Comparison of ENCODE assay signal across 9 mouse cellular contexts in genomic region chr16:8643855-8644254, GRCm38 (mm10). TPM values are rescaled to one million over a fixed set of nuclear protein-coding genes. Genes with fewer than 3 reads are reported as not detected.
DNase-seq lines count a peak whose midpoint lies in the region; ATAC-seq and TF ChIP-seq lines count a peak whose summit lies in the region.
"Had no signal": no experiment of that assay in that cellular context is flagged by ENCODE, and none has a peak within 500 bp of the region (broad histone marks: within the 10 kb centered on the region; RNA-seq: fewer than 3 reads in every experiment).

No protein-coding gene starts in this region.

- peak; percentile 29 for TF ChIP-seq RAD21 in MEL (IDR thresholded peaks at IDR 0.05; ENCODE audit: low read depth, low read length)

- peaks cover 2 to 14% of the 10 kb centered on the region in 2 experiments; a peak in 3 of 4 replicates for H3K4me1 ChIP-seq in MEL (ENCODE audit: control insufficient read depth in 1 of 2, insufficient read depth in 2 of 2, low read length in 2 of 2)
- no peaks in the 10 kb centered on the region for H3K4me1 ChIP-seq in cortical plate, adult 2 months (ENCODE audit: control insufficient read depth, insufficient read depth, low read length)
- H3K4me1 ChIP-seq in limb, embryonic 15.5 days = peaks cover 2% of the 10 kb centered on the region; the same call in 1 of the 2 replicates

- no peak for TF ChIP-seq EP300 in MEL (IDR thresholded peaks at IDR 0.05; ENCODE audit: low read depth in 1 of 2, low read length in 2 of 2)

- DNase-seq in left cerebral cortex, adult 18-20 months (ENCODE audit: low spot score in 2 of 2) = peak; percentile 24 to 37
- DNase-seq in left cerebral cortex, postnatal 10 days (ENCODE audit: extremely low spot score in 1 of 2, low spot score in 2 of 2) = no peak
- peak; percentile 73 for DNase-seq in MEL (ENCODE audit: low read depth, low spot score)
- DNase-seq in induced T-regulatory cell, adult 2 months (ENCODE audit: low read depth) = peak; percentile 71
- DNase-seq in gastrocnemius, postnatal 14 days = no peak

- no peak overlapping the region for H3K4me2 ChIP-seq in limb, embryonic 15.5 days

- H3K27me3 ChIP-seq in MEL (ENCODE audit: control insufficient read depth in 1 of 2, insufficient read depth in 2 of 2, low read length in 2 of 2) = no peaks in the 10 kb centered on the region
- H3K27me3 ChIP-seq in limb, embryonic 15.5 days = no peaks in the 10 kb centered on the region

- no peak overlapping the region for H3K4me3 ChIP-seq in MEL (ENCODE audit: control insufficient read depth in 1 of 2, insufficient read depth in 1 of 2, low read depth in 2 of 2, low read length in 2 of 2)
- no peak overlapping the region for H3K4me3 ChIP-seq in cortical plate, adult 2 months (ENCODE audit: insufficient read depth, low read length)
- H3K4me3 ChIP-seq in limb, embryonic 15.5 days = no peak overlapping the region

- peak; percentile 68 to 95 (median 77) for TF ChIP-seq CTCF in MEL (IDR thresholded peaks at IDR 0.05 in 2 of 3, conservative IDR thresholded peaks at IDR 0.05 in 1 of 3; ENCODE audit: control insufficient read depth in 1 of 3, insufficient read depth in 1 of 3, low read depth in 2 of 3, low read length in 3 of 3, poor library complexity in 1 of 3, severe bottlenecking in 1 of 3)
- TF ChIP-seq CTCF in cortical plate, adult 2 months (IDR thresholded peaks at IDR 0.05; ENCODE audit: extremely low read depth, insufficient read depth, low read length) = peak; percentile 89

- peaks cover 8 to 23% of the 10 kb centered on the region in 2 experiments; a peak in 3 of 4 replicates for H3K36me3 ChIP-seq in MEL (ENCODE audit: control insufficient read depth in 1 of 2, insufficient read depth in 2 of 2, low read length in 2 of 2)
- H3K36me3 ChIP-seq in limb, embryonic 15.5 days = peaks cover 76% of the 10 kb centered on the region

- H3K79me2 ChIP-seq in MEL (ENCODE audit: control insufficient read depth, insufficient read depth, low read length, poor library complexity) = peaks cover 11% of the 10 kb centered on the region

- no peak for TF ChIP-seq POLR2A in MEL (IDR thresholded peaks at IDR 0.05; ENCODE audit: control insufficient read depth in 1 of 2, insufficient read depth in 1 of 2, low read depth in 1 of 2, low read length in 2 of 2, poor library complexity in 1 of 2)
- no peak for TF ChIP-seq POLR2A in cortical plate, adult 2 months (IDR thresholded peaks at IDR 0.05; ENCODE audit: extremely low read depth, insufficient read depth, low read length)

- 68% methylated on average over 2 of the region's 2 CpGs for WGBS in limb, embryonic 15.5 days

- H3K27ac ChIP-seq in MEL (ENCODE audit: control insufficient read depth, low read depth, low read length) = no peak overlapping the region
- H3K27ac ChIP-seq in cortical plate, adult 2 months (ENCODE audit: insufficient read depth, low read length) = no peak overlapping the region
- no peak overlapping the region for H3K27ac ChIP-seq in limb, embryonic 15.5 days

- intact Hi-C loops in left cerebral cortex, postnatal 10 days (cut with DNase I) = no loop called here
- intact Hi-C loops in gastrocnemius, postnatal 14 days (cut with DNase I; ENCODE audit: low total_unique reads) = loop anchor here (5.0 to 10.0 kb wide), 2 partner anchors 33 to 149 kb away; no protein-coding TSS in a partner anchor

- H3K9me3 ChIP-seq in MEL (replicated peaks; ENCODE audit: insufficient read depth, low read length) = no peaks in the 10 kb centered on the region
- no peaks in the 10 kb centered on the region for H3K9me3 ChIP-seq in limb, embryonic 15.5 days

- H3K9ac ChIP-seq in MEL (ENCODE audit: control insufficient read depth, low read depth, low read length, poor library complexity, severe bottlenecking) = no peak overlapping the region
- H3K9ac ChIP-seq in limb, embryonic 15.5 days = no peak overlapping the region

- ATAC-seq in limb, embryonic 15.5 days (ENCODE audit: insufficient number of reproducible peaks, low FRiP score, low TSS enrichment, low read depth) = peak; percentile 71; the same call in 1 of the 2 replicates
- peak; percentile 93 for ATAC-seq in neutrophil, adult 5-6 weeks (ENCODE audit: extremely low read depth, insufficient number of reproducible peaks, low FRiP score, poor library complexity, severe bottlenecking)

TF ChIP-seq in MEL, 35 proteins besides CTCF, POLR2A, EP300 and RAD21:
- no peak for TF ChIP-seq ZC3H11A (IDR thresholded peaks at IDR 0.05; ENCODE audit: low read depth, low read length)
- peak; percentile 70 for TF ChIP-seq SMC3 (IDR thresholded peaks at IDR 0.05; ENCODE audit: low read depth, low read length)

RNA-seq across cellular contexts. Expression of gene Tmem186, which starts 6.3 kb away (rescaled TPM):
- 10 to 100 TPM; 12.4 to 12.7 TPM for total RNA-seq in left cerebral cortex, adult 18-20 months (2021)
- 10 to 100 TPM; 11.6 to 12.7 TPM for total RNA-seq in left cerebral cortex, postnatal 10 days (2021)
- 18.4 and 22.5 TPM in 2 replicates for total RNA-seq in MEL (2012; rRNA removed)
- 10 to 100 TPM; 18.9 to 99.9 TPM for polyA plus RNA-seq in MEL (2012; ENCODE audit: insufficient read depth in 1 of 2, insufficient read length in 2 of 2, low read depth in 1 of 2, low replicate concordance in 2 of 2, missing spikeins in 1 of 2)
- 16.1 and 17.6 TPM in 2 replicates for polyA plus RNA-seq in cortical plate, adult 2 months (2012; rRNA removed)
- polyA plus RNA-seq in limb, embryonic 15.5 days (2015; fragmentation: Nextera tagmentation; extraction: Ambion mirVana) = 18.8 and 20.4 TPM in 2 replicates
- total RNA-seq in neutrophil, adult 5-6 weeks (2017) = 11.6 and 13.3 TPM in 2 replicates
- 10 to 100 TPM in 1 of 2 experiments, 1 to 10 TPM in 1; 9.2 to 10.4 TPM for total RNA-seq in gastrocnemius, postnatal 14 days (2021)

RNA-seq across cellular contexts. Expression of gene Pmm2, which starts 6.4 kb away (rescaled TPM):
- total RNA-seq in left cerebral cortex, adult 18-20 months (2021) = 10 to 100 TPM; 26.0 to 28.9 TPM
- total RNA-seq in left cerebral cortex, postnatal 10 days (2021) = 10 to 100 TPM; 30.3 to 34.4 TPM
- 44.5 and 53.4 TPM in 2 replicates for total RNA-seq in MEL (2012; rRNA removed)
- polyA plus RNA-seq in MEL (2012; ENCODE audit: insufficient read depth in 1 of 2, insufficient read length in 2 of 2, low read depth in 1 of 2, low replicate concordance in 2 of 2, missing spikeins in 1 of 2) = 10 to 100 TPM in 1 of 2 experiments, not detected in 1; 96.0 TPM
- 43.8 and 44.6 TPM in 2 replicates for polyA plus RNA-seq in cortical plate, adult 2 months (2012; rRNA removed)
- 52.8 and 55.1 TPM in 2 replicates for polyA plus RNA-seq in limb, embryonic 15.5 days (2015; fragmentation: Nextera tagmentation; extraction: Ambion mirVana)
- total RNA-seq in neutrophil, adult 5-6 weeks (2017) = 55.2 and 58.0 TPM in 2 replicates
- total RNA-seq in gastrocnemius, postnatal 14 days (2021) = 10 to 100 TPM; 19.3 to 22.6 TPM

RNA-seq across cellular contexts. Expression of gene Carhsp1, which starts 28.1 kb away (rescaled TPM):
- 10 to 100 TPM; 13.0 to 19.1 TPM for total RNA-seq in left cerebral cortex, adult 18-20 months (2021)
- total RNA-seq in left cerebral cortex, postnatal 10 days (2021) = 10 to 100 TPM; 10.7 to 12.3 TPM
- 19.5 and 21.4 TPM in 2 replicates for total RNA-seq in MEL (2012; rRNA removed)
- 10 to 100 TPM in 1 of 2 experiments, not detected in 1; 28.0 TPM for polyA plus RNA-seq in MEL (2012; ENCODE audit: insufficient read depth in 1 of 2, insufficient read length in 2 of 2, low read depth in 1 of 2, low replicate concordance in 2 of 2, missing spikeins in 1 of 2)
- 41.3 and 50.1 TPM in 2 replicates for polyA plus RNA-seq in cortical plate, adult 2 months (2012; rRNA removed)
- 85.1 and 85.5 TPM in 2 replicates for polyA plus RNA-seq in limb, embryonic 15.5 days (2015; fragmentation: Nextera tagmentation; extraction: Ambion mirVana)
- 75.4 and 77.4 TPM in 2 replicates for total RNA-seq in neutrophil, adult 5-6 weeks (2017)
- total RNA-seq in gastrocnemius, postnatal 14 days (2021) = 10 to 100 TPM; 12.7 to 13.2 TPM

RNA-seq across cellular contexts. Expression of gene Gm5767, which starts 36.7 kb away (rescaled TPM):
- not detected for total RNA-seq in left cerebral cortex, adult 18-20 months (2021)
- total RNA-seq in left cerebral cortex, postnatal 10 days (2021) = not detected
- total RNA-seq in MEL (2012; rRNA removed) = not detected in 2 replicates
- not detected for polyA plus RNA-seq in MEL (2012; ENCODE audit: insufficient read depth in 1 of 2, insufficient read length in 2 of 2, low read depth in 1 of 2, low replicate concordance in 2 of 2, missing spikeins in 1 of 2)
- polyA plus RNA-seq in cortical plate, adult 2 months (2012; rRNA removed) = not detected in 2 replicates
- 0.32 TPM in 1 of 2 replicates, not detected in the other for polyA plus RNA-seq in limb, embryonic 15.5 days (2015; fragmentation: Nextera tagmentation; extraction: Ambion mirVana)
- total RNA-seq in neutrophil, adult 5-6 weeks (2017) = not detected in 2 replicates
- total RNA-seq in gastrocnemius, postnatal 14 days (2021) = not detected
- polyA plus RNA-seq: frontal cortex, adult 2 months had no signal

Comparison
In these comparisons a context has a peak if more than half of its experiments do, and no peak if none do; other contexts are left out.
1. DNase-seq: peak in left cerebral cortex, adult 18-20 months (2 of 2), MEL (single experiment) and induced T-regulatory cell, adult 2 months (single experiment); none in left cerebral cortex, postnatal 10 days (0 of 2) and gastrocnemius, postnatal 14 days (single experiment).